Mouse (Mus musculus) forebrain, postnatal 0 days (tissue): ENCODE measurements around the gene Ccl2. TPM values are rescaled to one million over a fixed set of nuclear protein-coding genes. Genes with fewer than 3 reads are reported as not detected.

Experiments used
- ATAC-seq: fragments of 200-750 bp; cut with Nextera tagmentation; 2 replicates; pipeline ENCODE4 v1.8.0; 2017; ENCODE audit warnings: mild to moderate bottlenecking, moderate library complexity
- DNase-seq: peaks from one replicate; pipeline ENCODE4 v3.0.0-alpha.2; 2015
- H3K27ac ChIP-seq: fragments of 300-500 bp; sonication (generic); 2 replicates; pipeline ENCODE4 v1.5.1; 2014; ENCODE audit warnings: low read depth, mild to moderate bottlenecking, antibody characterized with exemption, low read length, moderate library complexity, mixed read lengths
- H3K27me3 ChIP-seq: fragments of 300-500 bp; sonication (generic); 2 replicates; pipeline ENCODE4 v1.6.1; 2014; ENCODE audit warnings: mild to moderate bottlenecking, low read length, mixed read lengths; ENCODE audit not compliant: insufficient read depth
- H3K36me3 ChIP-seq: fragments of 300-500 bp; sonication (generic); 2 replicates; pipeline ENCODE4 v1.6.1; 2014; ENCODE audit warnings: mild to moderate bottlenecking, moderate library complexity; ENCODE audit not compliant: insufficient read depth
- H3K4me1 ChIP-seq: fragments of 300-500 bp; sonication (generic); 2 replicates; pipeline ENCODE4 v1.6.1; 2014; ENCODE audit warnings: antibody characterized with exemption; ENCODE audit not compliant: insufficient read depth
- H3K4me2 ChIP-seq: fragments of 300-500 bp; sonication (generic); 2 replicates; pipeline ENCODE4 v1.6.1; 2014; ENCODE audit warnings: low read depth, mild to moderate bottlenecking, moderate library complexity
- H3K4me3 ChIP-seq: fragments of 300-500 bp; sonication (generic); 2 replicates; pipeline ENCODE4 v1.5.1; 2014; ENCODE audit warnings: low read depth, low read length, mixed read lengths
- H3K9ac ChIP-seq: fragments of 300-500 bp; sonication (generic); 2 replicates; pipeline ENCODE4 v1.6.1; 2014; ENCODE audit warnings: mild to moderate bottlenecking
- H3K9me3 ChIP-seq: fragments of 300-500 bp; sonication (generic); 2 replicates; pipeline ENCODE4 v1.6.1; 2016; ENCODE audit warnings: low read length
- CTCF ChIP-seq: sonication (generic); IDR thresholded peaks from 2 replicates; pipeline ENCODE4 v1.5.1; 2016; ENCODE audit warnings: antibody characterized with exemption, control low read depth, low read depth
- WGBS: fragments of 180-500 bp; shearing (Covaris S2); extraction: QIAGEN DNeasy Blood & Tissue Kit; methylation state at CpG from one replicate; pipeline ENCODE4 v1.1.7; 2014; 5-methylcytosine and 5-hydroxymethylcytosine counted together
- polyA plus RNA-seq: library from polyadenylated mRNA; unstranded; fragments of >200 nt; fragmentation: Nextera tagmentation; extraction: Ambion mirVana; gene quantifications from 2 replicates; pipeline ENCODE4 v1.2.1, GENCODE M21; 2015
- total RNA-seq: library from RNA; depleted of rRNA; stranded (reverse); fragments of >200 nt; gene quantifications from 2 replicates; pipeline ENCODE4 v1.2.3, GENCODE M21; 2014; rRNA removed

Ccl2 gene
- total RNA-seq = 0.85 and 2.4 TPM in 2 replicates
- 1.3 and 1.6 TPM in 2 replicates for polyA plus RNA-seq

DNA sequence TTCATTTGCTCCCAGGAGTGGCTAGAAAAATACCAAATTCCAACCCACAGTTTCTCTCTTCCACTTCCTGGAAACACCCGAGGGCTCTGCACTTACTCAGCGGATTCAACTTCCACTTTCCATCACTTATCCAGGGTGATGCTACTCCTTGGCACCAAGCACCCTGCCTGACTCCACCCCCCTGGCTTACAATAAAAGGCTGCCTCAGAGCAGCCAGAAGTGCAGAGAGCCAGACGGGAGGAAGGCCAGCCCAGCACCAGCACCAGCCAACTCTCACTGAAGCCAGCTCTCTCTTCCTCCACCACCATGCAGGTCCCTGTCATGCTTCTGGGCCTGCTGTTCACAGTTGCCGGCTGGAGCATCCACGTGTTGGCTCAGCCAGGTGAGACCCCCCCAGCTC, at the start of gene Ccl2:
Gene Ccl2, plus strand, starts transcription at position 216 of the 400 bp plus-strand sequence.
- 27% methylated on average over 5 of the region's 5 CpGs for WGBS
- no peaks in the 10 kb centered on the region for H3K36me3 ChIP-seq
- no peak within 1 kb of the TSS for H3K9ac ChIP-seq
- H3K27ac ChIP-seq = no peak within 1 kb of the TSS
- DNase-seq (peak; percentile 70), ATAC-seq (peak; percentile 79)
- no peak for TF ChIP-seq CTCF
- H3K4me1 ChIP-seq = no peaks in the 10 kb centered on the region; the same call in 1 of the 2 replicates
- no peaks in the 10 kb centered on the region for H3K9me3 ChIP-seq
- H3K4me3 ChIP-seq = no peak within 1 kb of the TSS
- no peaks in the 10 kb centered on the region for H3K27me3 ChIP-seq
- H3K4me2 ChIP-seq = no peak within 1 kb of the TSS

DNA sequence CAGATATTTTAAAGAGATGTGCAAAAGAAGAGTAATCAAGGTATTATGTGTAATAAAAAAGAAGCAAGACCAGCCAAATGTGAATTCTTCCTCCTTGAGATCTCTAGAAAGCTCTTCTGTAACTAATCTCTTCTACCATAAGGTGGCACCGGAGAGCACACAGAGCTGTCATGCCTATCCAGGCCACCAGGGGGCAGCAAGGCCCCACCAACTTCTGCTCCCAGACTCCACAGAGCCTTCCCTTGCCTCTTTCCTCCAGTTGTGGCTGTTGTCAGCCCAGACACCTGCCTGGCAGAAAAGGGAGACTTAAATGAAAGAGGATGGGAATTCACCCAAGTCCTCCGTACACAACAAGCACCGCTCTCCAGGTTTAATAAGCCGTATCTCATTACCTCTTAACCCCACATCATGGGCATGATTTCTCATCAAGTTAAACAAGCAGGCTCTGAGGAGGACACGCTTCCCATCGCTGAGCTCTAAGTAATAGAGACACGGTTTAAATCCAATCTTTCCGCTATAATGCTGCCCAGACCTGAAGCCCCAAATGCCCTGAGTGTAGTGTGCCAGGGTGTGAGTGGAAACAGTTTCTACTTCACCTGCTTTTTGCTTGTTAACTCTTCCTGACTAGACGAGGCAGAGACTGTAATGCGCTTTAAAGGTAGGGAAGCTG, 39.1 kb upstream of the Ccl2 start:
- Histone ChIP-seq H3K27ac (no peak overlapping the region), H3K4me3 (no peak overlapping the region), H3K4me1 (no peaks in the 10 kb centered on the region), H3K9ac (no peak overlapping the region), H3K27me3 (no peaks in the 10 kb centered on the region), H3K4me2 (no peak overlapping the region), H3K36me3 (no peaks in the 10 kb centered on the region), H3K9me3 (no peaks in the 10 kb centered on the region)
- ATAC-seq (peak; percentile 59; the same call in 1 of the 2 replicates), DNase-seq (peak; percentile 93)
- peak; percentile 100 for TF ChIP-seq CTCF
- 62% methylated on average over 10 of the region's 10 CpGs for WGBS

DNA sequence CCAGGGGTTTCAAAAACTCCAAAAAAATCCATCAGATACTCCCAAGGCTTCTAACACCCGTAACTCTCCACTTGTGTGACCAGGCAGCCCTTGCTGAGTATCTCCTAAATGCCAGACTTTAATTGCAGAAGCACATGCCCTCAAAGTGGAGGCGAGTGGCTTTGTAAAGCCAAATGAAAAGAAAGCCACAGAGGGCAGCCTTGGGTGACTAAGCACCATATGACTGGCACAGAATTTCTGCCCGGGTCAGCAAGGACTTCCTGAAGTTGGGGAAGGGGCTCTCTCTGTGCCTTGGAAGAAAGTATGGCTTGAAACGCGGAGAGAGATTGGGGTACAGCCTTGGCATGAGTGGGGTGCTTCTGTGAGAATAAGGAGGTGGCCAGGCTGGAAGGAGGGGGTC, 38.3 kb upstream of the Ccl2 start:
- Histone ChIP-seq H3K27me3 (no peaks in the 10 kb centered on the region), H3K36me3 (no peaks in the 10 kb centered on the region), H3K4me3 (no peak overlapping the region), H3K27ac (no peak overlapping the region), H3K9ac (no peak overlapping the region), H3K9me3 (no peaks in the 10 kb centered on the region), H3K4me2 (no peak overlapping the region), H3K4me1 (no peaks in the 10 kb centered on the region)
- no peak for TF ChIP-seq CTCF
- ATAC-seq (no peak), DNase-seq (no peak)
- 89% methylated on average over 5 of the region's 5 CpGs for WGBS

DNA sequence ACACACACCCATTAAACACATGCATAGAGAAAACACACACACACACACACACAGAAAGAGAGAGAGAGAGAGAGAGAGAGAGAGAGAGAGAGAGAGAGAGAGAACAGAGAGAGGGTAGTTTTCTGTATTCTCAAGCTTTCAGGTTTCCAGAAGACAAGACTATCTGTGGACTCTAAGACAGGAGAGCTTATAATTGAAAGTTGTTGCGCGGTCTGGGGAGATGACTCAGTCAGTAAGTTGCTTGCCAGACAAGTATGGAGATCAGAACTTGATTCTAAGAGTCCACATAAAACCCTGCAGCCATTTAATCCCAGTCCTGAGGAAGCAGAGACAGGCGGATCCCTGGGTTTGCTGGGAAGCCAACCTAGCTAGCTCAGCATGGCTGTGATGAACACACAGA, 36.7 kb upstream of the Ccl2 start:
- 90% methylated on average over 3 of the region's 3 CpGs for WGBS
- Histone ChIP-seq H3K4me1 (no peaks in the 10 kb centered on the region), H3K9ac (no peak overlapping the region), H3K4me2 (no peak overlapping the region), H3K27me3 (no peaks in the 10 kb centered on the region), H3K9me3 (no peaks in the 10 kb centered on the region), H3K36me3 (no peaks in the 10 kb centered on the region), H3K27ac (no peak overlapping the region), H3K4me3 (no peak overlapping the region)
- no peak for DNase-seq
- TF ChIP-seq CTCF = no peak
- ATAC-seq = no peak

DNA sequence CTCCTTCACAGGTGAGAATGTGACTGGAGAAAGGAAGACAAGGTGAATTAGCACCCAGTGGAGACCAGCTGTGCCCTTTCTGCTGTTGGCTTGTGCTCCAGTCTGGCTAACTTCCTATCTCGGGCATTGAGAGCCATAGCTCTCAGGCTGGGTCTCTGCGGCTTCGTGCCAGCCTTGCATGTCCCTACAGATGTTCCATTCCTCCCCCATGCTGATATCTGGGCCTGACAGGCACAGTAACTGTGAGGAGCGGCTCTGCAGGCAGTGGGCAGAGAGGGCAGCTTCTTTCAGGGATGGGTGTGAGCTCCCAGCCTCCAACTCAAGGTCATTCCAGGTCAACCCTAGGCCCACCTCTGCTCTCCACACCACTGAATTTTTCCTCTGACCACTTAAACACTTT, 35.9 kb upstream of the Ccl2 start:
- 83% methylated on average over 4 of the region's 4 CpGs for WGBS
- Histone ChIP-seq H3K4me2 (no peak overlapping the region), H3K27me3 (no peaks in the 10 kb centered on the region), H3K27ac (no peak overlapping the region), H3K9me3 (no peaks in the 10 kb centered on the region), H3K9ac (no peak overlapping the region), H3K36me3 (no peaks in the 10 kb centered on the region), H3K4me3 (no peak overlapping the region), H3K4me1 (no peaks in the 10 kb centered on the region)
- no peak for DNase-seq
- TF ChIP-seq CTCF = no peak
- ATAC-seq = no peak

DNA sequence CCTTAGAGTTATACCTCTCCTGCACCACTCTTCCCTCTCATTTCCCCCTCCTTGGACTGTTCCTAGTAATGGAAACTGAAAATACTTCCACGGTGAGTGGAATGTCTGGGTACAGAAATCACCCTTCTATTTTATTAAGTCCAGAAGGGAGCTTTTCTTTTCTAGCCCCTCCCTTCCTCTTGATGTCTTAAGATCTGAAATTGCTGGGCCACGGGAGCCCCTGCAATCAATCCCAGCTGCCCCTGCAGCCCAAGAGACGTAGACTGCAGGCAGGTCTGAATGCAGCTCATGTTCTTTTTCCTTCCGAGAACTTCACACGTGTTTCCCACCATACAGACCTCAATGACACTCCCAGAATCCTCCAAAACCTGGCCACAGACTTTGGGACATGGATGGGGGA, 34.8 kb upstream of the Ccl2 start:
- no peak overlapping the region for H3K4me2 ChIP-seq
- ATAC-seq (no peak), DNase-seq (no peak)
- no peaks in the 10 kb centered on the region for H3K27me3 ChIP-seq
- no peaks in the 10 kb centered on the region for H3K4me1 ChIP-seq
- no peak overlapping the region for H3K9ac ChIP-seq
- WGBS = 54% methylated on average over 5 of the region's 5 CpGs
- H3K27ac ChIP-seq = no peak overlapping the region
- no peaks in the 10 kb centered on the region for H3K36me3 ChIP-seq
- H3K4me3 ChIP-seq = no peak overlapping the region
- TF ChIP-seq CTCF = no peak
- H3K9me3 ChIP-seq = no peaks in the 10 kb centered on the region

DNA sequence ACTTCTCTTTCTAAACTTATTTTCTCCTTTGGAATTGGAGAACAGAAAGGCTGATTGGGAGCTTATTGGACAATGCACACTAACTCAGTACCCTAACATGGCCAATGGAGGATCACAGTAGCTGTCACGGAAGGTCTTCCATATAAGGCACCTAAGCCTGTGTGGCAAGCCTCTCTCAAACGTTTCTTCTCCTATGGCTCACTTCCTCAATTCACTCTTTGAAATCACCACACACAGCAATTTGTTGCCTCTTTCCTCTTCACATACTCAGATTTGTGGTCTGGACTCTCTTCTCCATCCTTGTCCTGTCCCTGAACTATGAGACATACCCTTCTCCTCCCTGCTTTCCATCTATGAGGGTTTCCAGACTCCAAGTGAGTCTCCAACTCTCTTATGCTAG, 30.6 kb upstream of the Ccl2 start:
- ATAC-seq (no peak), DNase-seq (no peak)
- 76% methylated on average over 2 of the region's 2 CpGs for WGBS
- H3K27me3 ChIP-seq = no peaks in the 10 kb centered on the region
- H3K9ac ChIP-seq = no peak overlapping the region
- H3K4me1 ChIP-seq = no peaks in the 10 kb centered on the region
- H3K9me3 ChIP-seq = no peaks in the 10 kb centered on the region
- no peak overlapping the region for H3K4me3 ChIP-seq
- no peak overlapping the region for H3K4me2 ChIP-seq
- H3K27ac ChIP-seq = no peak overlapping the region
- no peaks in the 10 kb centered on the region for H3K36me3 ChIP-seq
- no peak for TF ChIP-seq CTCF
